Mouse (Mus musculus) MEL-GATA-1-ER (cell line): ENCODE measurements around the gene Enkur.

ENCODE experiments used
- DNase-seq: peaks from one replicate; pipeline ENCODE4 v3.0.0-alpha.2; 2012; ENCODE audit warnings: low read depth; ENCODE audit errors: extremely low read depth

Gene Enkur

DNA sequence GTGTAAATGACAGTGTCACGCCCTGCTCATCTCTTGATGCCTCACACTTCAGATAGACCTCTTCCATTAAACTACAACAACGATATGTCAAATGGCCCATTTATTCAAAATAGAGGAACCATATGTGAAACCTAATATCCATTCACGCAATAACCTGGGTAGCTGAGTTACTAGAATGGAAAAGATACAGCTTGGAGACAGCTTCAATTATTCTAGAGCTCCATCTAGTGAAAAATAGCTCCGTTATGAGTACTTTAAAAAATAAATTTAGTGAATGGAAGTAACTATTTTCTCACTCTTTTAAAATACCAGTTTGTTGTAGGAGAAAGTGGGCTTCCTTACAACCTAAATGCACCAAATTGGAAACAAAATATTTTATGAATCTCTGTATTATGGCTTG lies 16.6 kb downstream of the Enkur start:
- no peak for DNase-seq

DNA sequence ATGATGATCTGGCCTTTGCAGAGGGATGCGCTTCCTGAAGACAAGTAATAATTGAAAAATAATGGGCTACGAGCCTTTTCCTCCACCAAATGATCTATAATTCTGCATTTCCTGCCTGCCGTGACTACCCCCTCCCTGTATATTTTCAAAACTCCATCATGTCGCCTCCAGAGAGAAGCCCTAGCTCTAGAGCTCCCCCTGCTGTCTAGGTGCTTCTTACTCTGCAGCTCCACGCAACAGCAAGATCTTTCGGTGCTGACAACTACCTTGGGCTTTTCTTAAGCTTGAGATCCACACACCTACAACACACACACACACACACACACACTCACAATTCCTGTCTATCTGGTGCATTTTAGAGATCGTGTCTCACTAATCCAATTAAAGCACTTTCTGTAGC lies 17.6 kb downstream of the Enkur start:
- DNase-seq = peak; percentile 31

DNA sequence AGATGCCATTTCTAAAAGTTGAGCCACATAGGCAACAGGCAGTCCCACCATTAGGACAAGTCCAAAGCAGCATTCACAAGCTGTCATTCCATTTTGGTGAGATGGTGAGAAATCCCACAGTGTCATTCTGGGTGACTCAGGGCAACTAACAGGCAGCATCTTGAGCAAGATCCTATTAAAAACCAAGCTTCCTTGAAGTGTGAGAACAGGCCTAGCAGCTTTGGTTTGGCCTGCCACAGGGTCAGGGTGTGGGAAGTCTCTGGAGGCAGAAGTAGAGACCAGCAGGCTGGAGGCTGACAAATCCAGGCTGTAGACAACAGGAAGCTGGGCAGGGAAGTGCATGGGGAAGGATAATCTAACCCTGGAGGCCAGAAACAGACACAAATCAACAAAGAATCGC lies 22.4 kb downstream of the Enkur start:
- DNase-seq = no peak

DNA sequence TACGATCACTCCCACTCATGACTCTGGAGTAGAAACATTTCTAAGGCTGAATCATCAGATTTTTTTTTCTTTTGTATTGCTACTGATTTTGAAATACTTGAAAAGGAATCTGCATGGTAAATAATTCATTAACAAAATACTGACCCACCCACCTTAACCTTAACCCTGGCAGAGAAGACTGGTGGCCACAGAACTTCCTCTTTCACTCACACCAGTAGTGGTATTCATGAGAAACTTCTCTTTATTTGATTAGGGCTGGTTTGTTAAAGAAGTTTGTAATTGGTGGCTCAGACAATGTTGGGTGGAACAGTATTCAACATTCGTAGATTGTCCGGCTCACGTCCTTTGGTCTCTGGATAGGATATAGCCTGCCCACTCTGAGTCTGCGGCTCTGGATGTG lies 26.0 kb downstream of the Enkur start:
- no peak for DNase-seq

DNA sequence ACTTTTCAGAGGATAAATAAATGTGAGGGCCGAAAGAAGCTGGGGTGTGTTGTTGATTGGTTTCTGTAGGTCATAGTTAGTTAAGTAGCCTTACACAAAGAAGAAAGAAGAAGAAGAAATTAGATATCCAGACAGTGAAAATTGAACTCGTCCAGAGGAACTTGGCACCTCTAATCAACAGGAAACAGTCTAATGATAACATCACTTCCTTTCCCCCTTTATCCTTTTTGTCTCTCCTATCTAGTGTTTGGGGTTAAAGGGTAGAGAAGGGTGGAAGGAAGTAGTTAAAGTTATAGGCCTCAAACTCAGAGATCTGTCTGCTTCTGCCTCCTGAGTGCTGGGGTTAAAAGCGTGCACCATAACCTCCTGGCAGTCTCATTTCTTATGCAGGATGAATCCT lies 32.4 kb downstream of the Enkur start:
- no peak for DNase-seq

DNA sequence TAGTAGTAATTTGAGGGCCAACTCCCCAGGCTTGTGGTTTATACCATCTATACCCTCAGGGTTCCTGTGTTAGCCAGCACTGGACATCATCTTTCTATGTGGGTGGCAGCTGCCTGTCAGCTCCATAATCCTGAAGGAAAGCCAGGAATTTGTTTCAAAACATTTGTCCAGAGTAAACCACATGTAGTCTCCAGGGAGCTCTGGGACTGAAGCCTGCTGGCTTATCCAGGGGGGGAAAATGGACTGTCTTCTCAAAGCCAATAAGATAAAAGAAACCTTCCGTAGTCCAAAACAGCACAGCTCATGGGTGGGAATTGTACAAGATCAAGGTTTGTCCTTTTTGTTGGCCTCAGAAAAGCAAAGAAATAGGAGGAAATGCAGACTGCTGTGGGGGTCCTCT lies 37.2 kb downstream of the Enkur start:
- DNase-seq = no peak

DNA sequence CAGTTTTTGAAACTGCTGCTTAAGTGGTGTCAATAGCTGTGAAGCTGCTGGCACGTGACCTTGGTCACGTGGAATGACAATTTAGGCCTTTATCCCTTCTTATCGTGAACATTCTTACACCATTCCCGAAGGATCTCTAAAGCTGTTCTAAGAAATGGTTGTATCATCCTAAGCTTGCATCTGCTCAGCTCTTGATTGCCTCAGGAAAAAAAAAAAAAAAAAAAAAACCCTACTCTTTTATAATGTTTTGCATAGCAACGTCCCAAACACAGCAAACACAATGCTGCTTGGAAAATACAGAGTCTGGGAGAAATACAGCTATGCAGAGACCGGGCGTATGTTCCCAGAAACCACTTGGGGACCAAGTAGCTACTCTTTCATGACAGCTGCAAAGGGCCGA lies 40.9 kb downstream of the Enkur start:
- no peak for DNase-seq

DNA sequence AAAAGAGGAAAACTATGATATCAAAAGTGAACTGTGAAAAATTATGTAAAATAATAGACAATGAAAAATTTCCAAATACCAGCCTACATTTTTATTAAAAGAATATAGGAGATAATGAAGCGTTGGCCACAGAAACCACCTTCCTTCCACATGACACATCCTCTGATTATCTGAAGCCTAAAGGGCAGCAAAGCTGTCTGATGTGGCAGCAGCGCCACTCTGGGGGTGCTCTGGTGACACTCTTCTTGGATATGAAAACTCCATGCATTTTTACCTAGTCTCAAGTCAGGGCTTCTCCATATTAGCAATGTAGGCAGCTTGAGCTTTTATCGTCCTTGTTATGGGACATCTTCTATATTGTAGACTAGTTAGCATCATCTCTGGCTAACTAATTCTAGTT lies 51.7 kb downstream of the Enkur start:
- no peak for DNase-seq

DNA sequence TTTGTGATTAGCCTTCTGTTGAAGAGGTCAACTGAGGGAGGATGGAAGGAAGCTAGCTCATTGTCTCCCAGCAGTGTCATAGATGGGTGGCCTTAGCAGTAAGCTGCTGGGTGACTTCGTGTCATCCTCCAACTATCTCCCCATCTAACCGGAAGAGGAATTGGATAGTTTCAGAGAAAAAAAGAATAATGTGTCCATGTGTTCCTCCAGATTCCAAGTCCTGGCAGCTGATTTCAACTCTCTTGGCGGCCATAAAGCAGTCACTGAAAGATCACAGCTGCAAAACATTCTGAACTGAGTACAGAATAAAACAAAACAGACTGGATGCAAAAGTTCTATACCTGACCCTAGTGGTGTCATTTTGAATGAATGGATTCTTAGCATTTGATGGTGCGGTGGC lies 58.0 kb downstream of the Enkur start:
- no peak for DNase-seq

DNA sequence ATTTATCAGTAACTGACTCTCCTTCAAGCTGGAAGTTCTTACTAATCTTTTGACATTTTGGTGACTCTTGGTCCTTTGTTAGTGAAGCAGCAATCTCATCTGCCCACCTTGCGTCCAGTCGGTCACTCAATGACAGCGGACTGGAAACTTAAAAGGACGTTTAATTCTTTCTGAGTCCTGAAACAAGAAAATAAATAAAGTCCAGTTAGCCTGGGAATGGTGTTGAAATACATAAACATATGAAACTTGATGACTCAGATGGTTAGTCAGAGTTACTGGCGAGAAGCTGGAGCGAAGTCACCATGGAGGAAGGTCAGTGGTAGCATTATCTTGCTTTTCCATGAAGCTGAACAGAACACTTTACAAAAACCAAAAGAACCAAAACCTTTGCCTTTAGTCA lies 58.7 kb downstream of the Enkur start:
- DNase-seq = no peak

DNA sequence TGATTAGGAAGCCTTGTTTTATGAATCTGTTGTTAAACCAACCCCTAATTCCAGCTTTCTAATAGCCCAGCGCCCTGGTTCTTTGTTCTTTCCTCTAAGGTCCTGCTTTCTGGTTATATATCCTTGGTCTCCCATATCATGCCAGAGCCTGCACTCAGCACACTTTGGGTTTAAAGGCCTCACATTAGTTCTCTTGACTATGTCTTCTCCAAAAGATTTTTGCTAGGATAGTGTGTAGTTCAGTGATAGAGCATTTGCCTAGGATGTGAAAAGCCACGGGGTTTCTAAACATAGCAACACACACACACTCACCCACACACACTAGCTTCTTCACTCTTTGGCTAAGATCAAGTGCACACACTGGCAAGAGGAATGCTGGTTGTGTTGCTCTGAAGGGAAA lies 62.5 kb downstream of the Enkur start:
- no peak for DNase-seq

DNA sequence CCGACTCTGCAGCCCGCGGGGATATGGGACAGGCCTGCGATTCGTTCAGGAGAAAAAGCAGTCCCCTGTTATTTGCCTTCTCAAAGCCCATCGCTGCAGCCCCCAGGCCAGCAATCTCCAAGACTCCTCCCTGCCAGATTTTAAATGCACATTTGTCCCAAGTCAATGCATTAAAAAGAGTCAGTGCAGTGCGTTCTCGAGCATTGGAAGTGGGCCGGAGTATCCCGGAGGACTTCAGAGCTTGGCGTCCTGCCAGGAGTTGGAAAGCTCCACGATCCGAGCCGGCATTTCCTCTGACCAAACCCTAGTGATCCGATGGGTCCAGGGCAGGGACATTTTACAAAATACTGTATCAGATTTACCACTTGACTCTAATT lies 63.0 kb downstream of the Enkur start:
- no peak for DNase-seq

DNA sequence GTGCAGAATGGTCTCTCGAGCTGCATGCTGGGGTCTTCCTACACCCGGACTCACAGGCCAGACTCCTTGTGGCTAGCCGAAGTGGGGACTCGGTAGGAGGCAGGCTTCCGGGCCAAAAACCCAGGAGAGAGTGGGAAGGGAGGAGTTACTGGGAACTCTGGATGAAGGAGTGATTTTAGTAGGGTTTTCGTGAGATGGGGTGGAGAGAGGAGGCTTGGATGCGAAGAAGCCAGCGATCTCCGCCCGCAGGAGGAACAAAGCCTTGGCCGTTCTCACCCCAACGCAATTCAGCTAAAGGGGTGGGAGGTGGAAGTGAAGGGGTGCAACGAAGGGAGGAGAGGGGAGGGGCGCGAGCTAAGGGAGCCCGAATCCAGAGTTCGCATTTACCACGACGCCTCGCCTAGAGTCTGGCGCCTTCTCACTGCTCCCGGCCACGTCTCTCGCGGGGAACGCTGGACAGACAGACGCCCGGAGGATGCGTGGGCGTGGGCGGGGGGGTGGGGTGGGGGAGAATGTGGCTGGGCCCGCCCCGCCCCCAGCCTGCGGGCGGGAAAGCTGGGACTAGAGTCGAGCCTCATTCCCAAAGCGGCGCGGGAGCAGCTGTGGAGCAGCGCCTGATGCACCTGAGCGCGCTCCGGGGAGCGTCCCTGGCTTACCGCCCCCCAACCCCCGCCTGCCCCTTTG lies 63.5 kb downstream of the Enkur start:
- no peak for DNase-seq

DNA sequence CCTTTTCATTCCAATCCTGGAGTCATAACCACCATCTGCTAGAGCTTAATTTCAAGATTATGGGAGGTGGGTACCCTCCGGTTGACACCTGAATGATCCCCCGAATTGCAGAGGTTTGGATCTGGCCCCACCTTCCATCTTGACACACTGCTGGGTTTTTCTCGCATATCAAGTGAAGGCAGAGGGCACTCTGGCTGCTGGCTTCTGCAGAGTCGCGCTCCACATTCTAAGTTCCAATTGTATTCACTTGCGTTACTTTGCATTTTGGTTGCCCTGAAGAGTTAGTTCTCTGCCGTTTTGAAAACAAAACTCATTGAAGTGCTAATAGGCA lies 64.0 kb downstream of the Enkur start:
- DNase-seq = no peak
